Mouse (Mus musculus) myocyte (in vitro differentiated cells): ENCODE data around the gene Phyh. TPM values are rescaled to one million over a fixed set of nuclear protein-coding genes. Genes with fewer than 3 reads are reported as not detected.
"Not testable (repeated sequence)": the region's sequence is repeated elsewhere in the genome, so short reads cannot be mapped to it uniquely, and the experiment has no call there.

Experiments
- H3K27me3 ChIP-seq: one replicate; pipeline ENCODE4 v1.6.1; 2011; ENCODE audit not compliant: control insufficient read depth, insufficient read depth, insufficient read length
- H3K36me3 ChIP-seq: one replicate; pipeline ENCODE4 v1.6.1; 2011; ENCODE audit not compliant: control insufficient read depth, insufficient read depth
- H3K4me2 ChIP-seq: one replicate; pipeline ENCODE4 v1.6.1; 2011; ENCODE audit warnings: low read depth, control low read depth
- H3K4me3 ChIP-seq: one replicate; pipeline ENCODE4 v1.5.1; 2011; ENCODE audit warnings: mild to moderate bottlenecking, control low read depth, moderate library complexity
- H3K79me2 ChIP-seq: one replicate; pipeline ENCODE4 v1.6.1; 2011; ENCODE audit not compliant: control insufficient read depth, insufficient read depth
- H3ac ChIP-seq: one replicate; pipeline ENCODE4 v1.6.1; 2011; ENCODE audit not compliant: control insufficient read depth, insufficient read length
- CEBPB ChIP-seq: IDR thresholded peaks from 2 replicates; pipeline ENCODE4 v1.6.1; 2011; ENCODE audit warnings: mild to moderate bottlenecking, moderate library complexity; ENCODE audit not compliant: poor library complexity, insufficient read depth, severe bottlenecking
- E2F4 ChIP-seq: IDR thresholded peaks from one replicate; pipeline ENCODE4 v1.6.1; 2011; ENCODE audit warnings: mild to moderate bottlenecking, control low read depth, moderate library complexity; ENCODE audit not compliant: insufficient read depth
- MAX ChIP-seq: IDR thresholded peaks from one replicate; pipeline ENCODE4 v1.6.1; 2011; ENCODE audit warnings: low read depth, mild to moderate bottlenecking, control low read depth
- MYOD1 ChIP-seq, 3 experiments: IDR thresholded peaks; one replicate each; pipeline ENCODE4 v1.6.1; 2011; ENCODE audit warnings: control low read depth in 2 of 3, low read depth in 2 of 3, mild to moderate bottlenecking in 2 of 3, moderate library complexity in 1 of 3; ENCODE audit not compliant: insufficient read length in 2 of 3, control insufficient read depth in 1 of 3
- MYOG ChIP-seq, 3 experiments: IDR thresholded peaks; one replicate each; pipeline ENCODE4 v1.6.1; 2011; ENCODE audit warnings: control low read depth in 2 of 3, low read depth in 2 of 3, mild to moderate bottlenecking in 2 of 3; ENCODE audit not compliant: insufficient read length in 2 of 3, control insufficient read depth in 1 of 3, insufficient read depth in 1 of 3
- POLR2A ChIP-seq: IDR thresholded peaks from one replicate; pipeline ENCODE4 v1.6.1; 2011; ENCODE audit warnings: low read depth, mild to moderate bottlenecking, control low read depth, moderate library complexity; ENCODE audit not compliant: insufficient read length
- POLR2AphosphoS2 ChIP-seq: IDR thresholded peaks from one replicate; pipeline ENCODE4 v1.6.1; 2011; ENCODE audit warnings: low read depth, control low read depth; ENCODE audit not compliant: insufficient read length
- REST ChIP-seq: IDR thresholded peaks from one replicate; pipeline ENCODE4 v1.6.1; 2011; ENCODE audit warnings: mild to moderate bottlenecking, control low read depth, moderate library complexity; ENCODE audit not compliant: insufficient read depth, insufficient read length
- SRF ChIP-seq: IDR thresholded peaks from one replicate; pipeline ENCODE4 v1.6.1; 2011; ENCODE audit warnings: low read depth; ENCODE audit not compliant: control insufficient read depth, insufficient read length
- TCF12 ChIP-seq: IDR thresholded peaks from one replicate; pipeline ENCODE4 v1.6.1; 2011; ENCODE audit warnings: mild to moderate bottlenecking, control low read depth; ENCODE audit not compliant: poor library complexity, insufficient read depth, severe bottlenecking
- TCF3 ChIP-seq: IDR thresholded peaks from one replicate; pipeline ENCODE4 v1.6.1; 2011; ENCODE audit warnings: low read depth, control low read depth; ENCODE audit not compliant: insufficient read length
- USF1 ChIP-seq: IDR thresholded peaks from one replicate; pipeline ENCODE4 v1.6.1; 2011; ENCODE audit warnings: low read depth, mild to moderate bottlenecking, control low read depth, moderate library complexity
- polyA plus RNA-seq: library from polyadenylated mRNA; unstranded; fragments of >200 nt; fragmentation: generic; extraction: Trizol; gene quantifications from one replicate; pipeline ENCODE4 v1.2.1, GENCODE M21; 2012; ENCODE audit warnings: missing spikeins

The Phyh gene
- polyA plus RNA-seq, 1 experiment = 14.5 TPM

- no peak overlapping the region for H3K4me3 ChIP-seq
- no peaks in the 10 kb centered on the region for H3K27me3 ChIP-seq
- H3K36me3 ChIP-seq = no peaks in the 10 kb centered on the region
- no peaks in the 10 kb centered on the region for H3K79me2 ChIP-seq
- TF ChIP-seq MYOD1 (IDR thresholded peaks at IDR 0.05; ENCODE audit: control insufficient read depth in 1 of 3, insufficient read length in 2 of 3, low read depth in 2 of 3) (no peak), TCF12 (no peak), CEBPB (no peak), SRF (no peak), E2F4 (no peak), REST (no peak), USF1 (no peak), TCF3 (no peak), MYOG (IDR thresholded peaks at IDR 0.05; ENCODE audit: control insufficient read depth in 1 of 3, insufficient read depth in 1 of 3, insufficient read length in 2 of 3, low read depth in 2 of 3) (no peak), MAX (no peak), POLR2A (no peak)
- H3ac ChIP-seq = no peak overlapping the region
- no peak overlapping the region for H3K4me2 ChIP-seq
Measured at GRCm38 (mm10) chr2:4929230-4929629, 10.4 kb downstream of the Phyh start.

- H3K36me3 ChIP-seq = no peaks in the 10 kb centered on the region
- H3K4me3 ChIP-seq = no peak overlapping the region
- H3K79me2 ChIP-seq = no peaks in the 10 kb centered on the region
- no peak overlapping the region for H3K4me2 ChIP-seq
- no peak overlapping the region for H3ac ChIP-seq
- TF ChIP-seq MYOG (IDR thresholded peaks at IDR 0.05; ENCODE audit: control insufficient read depth in 1 of 3, insufficient read depth in 1 of 3, insufficient read length in 2 of 3, low read depth in 2 of 3) (no peak), TCF12 (no peak)
- no peaks in the 10 kb centered on the region for H3K27me3 ChIP-seq
Measured at GRCm38 (mm10) chr2:4934516-4934915, 15.7 kb downstream of the Phyh start.

GRCm38 (mm10) chr2:4937931-4938330 lies 19.1 kb downstream of the Phyh start:
- Histone ChIP-seq H3K79me2 (no peaks in the 10 kb centered on the region), H3K36me3 (no peaks in the 10 kb centered on the region), H3K4me3 (no peak overlapping the region), H3ac (no peak overlapping the region), H3K27me3 (no peaks in the 10 kb centered on the region), H3K4me2 (no peak overlapping the region)
- TF ChIP-seq USF1 = no peak
- no peak for TF ChIP-seq POLR2A
- no peak for TF ChIP-seq MAX
- no peak for TF ChIP-seq E2F4
- no peak for TF ChIP-seq REST
- no peak for TF ChIP-seq POLR2AphosphoS2
- no peak for TF ChIP-seq CEBPB
- no peak for TF ChIP-seq TCF12
- no peak for TF ChIP-seq SRF
- TF ChIP-seq MYOD1 (IDR thresholded peaks at IDR 0.05; ENCODE audit: control insufficient read depth in 1 of 3, insufficient read length in 2 of 3, low read depth in 2 of 3) = no peak
- TF ChIP-seq MYOG (IDR thresholded peaks at IDR 0.05; ENCODE audit: control insufficient read depth in 1 of 3, insufficient read depth in 1 of 3, insufficient read length in 2 of 3, low read depth in 2 of 3) = no peak
- TF ChIP-seq TCF3 = no peak

- Histone ChIP-seq H3K4me3 (no peak overlapping the region), H3K4me2 (no peak overlapping the region), H3K36me3 (no peaks in the 10 kb centered on the region), H3K27me3 (no peaks in the 10 kb centered on the region), H3K79me2 (no peaks in the 10 kb centered on the region), H3ac (no peak overlapping the region)
- TF ChIP-seq MAX (no peak), REST (no peak), SRF (no peak), E2F4 (no peak), USF1 (no peak)
Measured at GRCm38 (mm10) chr2:4940861-4941260, 22.0 kb downstream of the Phyh start.

- H3K4me2 ChIP-seq = not testable (repeated sequence)
Measured at GRCm38 (mm10) chr2:4949691-4950090, 30.9 kb downstream of the Phyh start.

GRCm38 (mm10) chr2:4950986-4951385 lies 32.2 kb downstream of the Phyh start:
- Histone ChIP-seq H3K27me3 (no peaks in the 10 kb centered on the region), H3ac (no peak overlapping the region), H3K4me3 (no peak overlapping the region), H3K36me3 (no peaks in the 10 kb centered on the region), H3K79me2 (no peaks in the 10 kb centered on the region), H3K4me2 (no peak overlapping the region)
- peak; percentile 54 for TF ChIP-seq TCF3
- peak in 2 of 3 experiments; percentile 65 to 72 for TF ChIP-seq MYOG (IDR thresholded peaks at IDR 0.05; ENCODE audit: control insufficient read depth in 1 of 3, insufficient read depth in 1 of 3, insufficient read length in 2 of 3, low read depth in 2 of 3)
- TF ChIP-seq MAX = no peak
- no peak for TF ChIP-seq REST
- no peak for TF ChIP-seq SRF
- TF ChIP-seq POLR2AphosphoS2 = no peak
- no peak for TF ChIP-seq TCF12
- TF ChIP-seq E2F4 = no peak
- no peak for TF ChIP-seq CEBPB
- no peak for TF ChIP-seq USF1
- TF ChIP-seq POLR2A = no peak
- peak in 1 of 3 experiments; percentile 32 for TF ChIP-seq MYOD1 (IDR thresholded peaks at IDR 0.05; ENCODE audit: control insufficient read depth in 1 of 3, insufficient read length in 2 of 3, low read depth in 2 of 3)

More at GRCm38 (mm10) chr2:4949691-4950090, 30.9 kb downstream of the Phyh start:
- not testable (repeated sequence) for H3K27me3 ChIP-seq, H3ac ChIP-seq, H3K4me3 ChIP-seq, H3K36me3 ChIP-seq, H3K79me2 ChIP-seq
